21 mouse cellular contexts compared by ENCODE assay signal in the genomic region with DNA sequence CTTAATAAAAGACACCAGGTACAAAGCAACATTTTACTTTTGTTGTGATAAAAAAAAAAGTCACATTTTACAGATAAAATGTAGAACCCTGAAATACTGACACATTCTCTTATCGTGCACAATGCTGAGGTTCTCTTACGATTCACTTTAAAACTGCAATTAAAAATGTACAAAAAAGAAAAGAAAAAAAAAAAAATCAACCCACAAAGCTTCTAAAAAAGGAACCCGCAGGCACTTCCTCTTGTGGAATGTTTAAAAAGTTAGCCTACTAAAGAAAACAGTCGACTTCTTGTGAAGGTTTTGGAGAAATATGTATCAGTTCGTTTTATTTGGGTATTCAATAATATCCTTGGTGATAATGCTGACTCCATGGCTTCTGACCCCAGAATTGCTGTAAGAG. TPM values are rescaled to one million over a fixed set of nuclear protein-coding genes. Genes with fewer than 3 reads are reported as not detected.
DNase-seq lines count a peak whose midpoint lies in the region; TF ChIP-seq lines count a peak whose summit lies in the region.
"Had no signal": no experiment of that assay in that cellular context is flagged by ENCODE, and none has a peak within 500 bp of the region (broad histone marks: within the 10 kb centered on the region; RNA-seq: fewer than 3 reads in every experiment).

No protein-coding gene starts in this region.

- 0% methylated on average over 5 of the region's 5 CpGs for WGBS in macrophage (ENCODE audit: missing documents)

- TF ChIP-seq CTCF in MEL (IDR thresholded peaks at IDR 0.05 in 2 of 3, conservative IDR thresholded peaks at IDR 0.05 in 1 of 3; ENCODE audit: control insufficient read depth in 1 of 3, insufficient read depth in 1 of 3, low read depth in 2 of 3, low read length in 3 of 3, poor library complexity in 1 of 3, severe bottlenecking in 1 of 3) = no peak
- TF ChIP-seq CTCF in bone marrow macrophage, adult 2 months (IDR thresholded peaks at IDR 0.05; ENCODE audit: low read depth, low read length) = no peak

- peaks cover 8 to 18% of the 10 kb centered on the region in 2 experiments for H3K4me1 ChIP-seq in MEL (ENCODE audit: control insufficient read depth in 1 of 2, insufficient read depth in 2 of 2, low read length in 2 of 2)
- H3K4me1 ChIP-seq in bone marrow macrophage, adult 2 months (ENCODE audit: control insufficient read depth, insufficient read depth, low read length) = peaks cover 31% of the 10 kb centered on the region

- DNase-seq in MEL (ENCODE audit: low read depth, low spot score) = peak; percentile 43
- peak; percentile 33 for DNase-seq in naive thymus-derived CD4-positive, alpha-beta T cell, adult 2 months (ENCODE audit: low read depth)
- no peak for DNase-seq in embryo, embryonic 11 days
- no peak for DNase-seq in lung, postnatal 14 days
- DNase-seq in heart, adult 18-20 months = no peak
- DNase-seq: adrenal gland, adult 8-10 months; adrenal gland, postnatal 14 days; adrenal gland, postnatal 36 days; cerebellum, adult 11 months; cerebellum, adult 18-20 months; cerebellum, adult 8-10 months; cerebellum, adult 9-11 months; cerebellum, postnatal 14 days; cerebellum, postnatal 36 days had no signal

- TF ChIP-seq POLR2A in MEL (IDR thresholded peaks at IDR 0.05; ENCODE audit: control insufficient read depth in 1 of 2, insufficient read depth in 1 of 2, low read depth in 1 of 2, low read length in 2 of 2, poor library complexity in 1 of 2) = no peak
- no peak for TF ChIP-seq POLR2A in bone marrow macrophage, adult 2 months (IDR thresholded peaks at IDR 0.05; ENCODE audit: borderline replicate concordance, low read depth, low read length)

- H3K36me3 ChIP-seq in MEL (ENCODE audit: control insufficient read depth in 1 of 2, insufficient read depth in 2 of 2, low read length in 2 of 2) (peaks cover 84 to 85% of the 10 kb centered on the region in 2 experiments), macrophage (ENCODE audit: inconsistent target) (peaks cover 62% of the 10 kb centered on the region)

- no peaks in the 10 kb centered on the region for H3K9me3 ChIP-seq in MEL (replicated peaks; ENCODE audit: insufficient read depth, low read length)
- H3K9me3 ChIP-seq: embryonic facial prominence, embryonic 10.5 days; embryonic facial prominence, embryonic 12.5 days; forebrain, embryonic 13.5 days; forebrain, embryonic 15.5 days had no signal

- H3K9ac ChIP-seq in MEL (ENCODE audit: control insufficient read depth, low read depth, low read length, poor library complexity, severe bottlenecking) = no peak overlapping the region
- H3K9ac ChIP-seq: embryonic facial prominence, embryonic 12.5 days; forebrain, embryonic 13.5 days; forebrain, embryonic 15.5 days had no signal

- no peak for TF ChIP-seq RAD21 in MEL (IDR thresholded peaks at IDR 0.05; ENCODE audit: low read depth, low read length)

- H3K4me3 ChIP-seq in MEL (ENCODE audit: control insufficient read depth in 1 of 2, insufficient read depth in 1 of 2, low read depth in 2 of 2, low read length in 2 of 2) (no peak overlapping the region), macrophage (ENCODE audit: inconsistent target) (no peak overlapping the region)
- H3K4me3 ChIP-seq in bone marrow macrophage, adult 2 months (ENCODE audit: insufficient read depth, low read length) = no peak overlapping the region
- H3K4me3 ChIP-seq: embryonic facial prominence, embryonic 10.5 days; embryonic facial prominence, embryonic 12.5 days; forebrain, embryonic 13.5 days; forebrain, embryonic 15.5 days had no signal

- no peaks in the 10 kb centered on the region for H3K27me3 ChIP-seq in MEL (ENCODE audit: control insufficient read depth in 1 of 2, insufficient read depth in 2 of 2, low read length in 2 of 2)
- H3K27me3 ChIP-seq: embryonic facial prominence, embryonic 12.5 days; forebrain, embryonic 13.5 days; forebrain, embryonic 15.5 days; Patski had no signal

- H3K79me2 ChIP-seq in MEL (ENCODE audit: control insufficient read depth, insufficient read depth, low read length, poor library complexity) = peaks cover 31% of the 10 kb centered on the region
- H3K79me2 ChIP-seq in macrophage (ENCODE audit: inconsistent target) = peaks cover 100% of the 10 kb centered on the region

- peak in 1 of 2 experiments; percentile 17; a peak in 1 of 4 replicates for TF ChIP-seq EP300 in MEL (IDR thresholded peaks at IDR 0.05; ENCODE audit: low read depth in 1 of 2, low read length in 2 of 2)

- H3K27ac ChIP-seq in MEL (ENCODE audit: control insufficient read depth, low read depth, low read length) (no peak overlapping the region), macrophage (peak overlapping the region; percentile 25)
- peak overlapping the region; percentile 40 for H3K27ac ChIP-seq in bone marrow macrophage, adult 2 months (ENCODE audit: insufficient read depth, low read depth, low read length)
- H3K27ac ChIP-seq: embryonic facial prominence, embryonic 10.5 days; embryonic facial prominence, embryonic 12.5 days; forebrain, embryonic 13.5 days; forebrain, embryonic 15.5 days had no signal

TF ChIP-seq in MEL, 35 proteins besides CTCF, POLR2A, EP300 and RAD21:
- no peak for TF ChIP-seq MXI1 (IDR thresholded peaks at IDR 0.05; ENCODE audit: low read depth, low read length)
- peak; percentile 37; the same call in 1 of the 2 replicates for TF ChIP-seq SIN3A (IDR thresholded peaks at IDR 0.05; ENCODE audit: low read length)
- peak; percentile 43; the same call in 1 of the 2 replicates for TF ChIP-seq CHD1 (IDR thresholded peaks at IDR 0.05; ENCODE audit: low read depth, low read length)
- no peak for TF ChIP-seq MAFK (IDR thresholded peaks at IDR 0.05; ENCODE audit: borderline replicate concordance, low read depth, low read length)
- peak; percentile 92 for TF ChIP-seq ZNF384 (IDR thresholded peaks at IDR 0.05; ENCODE audit: low read depth, low read length)
- TF ChIP-seq MEF2A (IDR thresholded peaks at IDR 0.05; ENCODE audit: extremely low read depth, insufficient replicate concordance, low read depth, low read length, poor library complexity, severe bottlenecking) = peak; percentile 46; the same call in 1 of the 2 replicates
- TF ChIP-seq HCFC1 (IDR thresholded peaks at IDR 0.05; ENCODE audit: low read depth, low read length) = no peak

RNA-seq across cellular contexts. Expression of gene Hnrnpu, which starts 8.6 kb away (rescaled TPM):
- total RNA-seq in MEL (2012; rRNA removed) = 373 and 409 TPM in 2 replicates
- 1,000 to 10,000 TPM in 1 of 2 experiments, 100 to 1,000 TPM in 1; 789 to 2,754 TPM for polyA plus RNA-seq in MEL (2012; ENCODE audit: insufficient read depth in 1 of 2, insufficient read length in 2 of 2, low read depth in 1 of 2, low replicate concordance in 2 of 2, missing spikeins in 1 of 2)
- 534 and 556 TPM in 2 replicates for polyA plus RNA-seq in bone marrow macrophage, adult 2 months (2012; ENCODE audit: insufficient read depth, insufficient read length, missing spikeins)
- 1,000 to 10,000 TPM in 7 of 26 experiments, 100 to 1,000 TPM in 19; 385 to 1,117 (median 874) TPM for total RNA-seq in macrophage (2018; cell fraction: chromatin; rRNA removed)
- 100 to 1,000 TPM; 206 to 314 (median 259) TPM for total RNA-seq in macrophage (2018; cell fraction: cytosol; rRNA removed)
- total RNA-seq in macrophage (2018; cell fraction: nucleus; rRNA removed) = 100 to 1,000 TPM; 322 to 777 (median 453) TPM
- 232 to 437 TPM (median 252 TPM) in 3 replicates for polyA plus RNA-seq in macrophage (2018)
- 100 to 1,000 TPM; 146 to 173 TPM for total RNA-seq in heart, adult 18-20 months (2021)

RNA-seq across cellular contexts. Expression of gene Cox20, which starts 10.1 kb away (rescaled TPM):
- total RNA-seq in MEL (2012; rRNA removed) = 24.3 and 26.8 TPM in 2 replicates
- polyA plus RNA-seq in MEL (2012; ENCODE audit: insufficient read depth in 1 of 2, insufficient read length in 2 of 2, low read depth in 1 of 2, low replicate concordance in 2 of 2, missing spikeins in 1 of 2) = 10 to 100 TPM in 1 of 2 experiments, not detected in 1; 27.3 TPM
- 73.7 and 80.6 TPM in 2 replicates for polyA plus RNA-seq in bone marrow macrophage, adult 2 months (2012; ENCODE audit: insufficient read depth, insufficient read length, missing spikeins)
- 10 to 100 TPM; 16.8 to 61.0 (median 32.9) TPM for total RNA-seq in macrophage (2018; cell fraction: chromatin; rRNA removed)
- total RNA-seq in macrophage (2018; cell fraction: cytosol; rRNA removed) = 10 to 100 TPM; 34.3 to 81.9 (median 59.2) TPM
- total RNA-seq in macrophage (2018; cell fraction: nucleus; rRNA removed) = 10 to 100 TPM; 16.1 to 88.2 (median 31.3) TPM
- polyA plus RNA-seq in macrophage (2018) = 51.8 to 122 TPM (median 57.3 TPM) in 3 replicates
- 100 to 1,000 TPM; 120 to 123 TPM for total RNA-seq in heart, adult 18-20 months (2021)

Comparison
In these comparisons a context has a peak if more than half of its experiments do, and no peak if none do; other contexts are left out.
1. DNase-seq: peak in MEL (single experiment) and naive thymus-derived CD4-positive, alpha-beta T cell, adult 2 months (single experiment); none in embryo, embryonic 11 days (single experiment), lung, postnatal 14 days (single experiment) and heart, adult 18-20 months (0 of 2).